10 mouse cellular contexts compared by ENCODE assay signal in genomic region chr10:83301687-83302086, GRCm38 (mm10). TPM values are rescaled to one million over a fixed set of nuclear protein-coding genes. Genes with fewer than 3 reads are reported as not detected.
DNase-seq lines count a peak whose midpoint lies in the region; TF ChIP-seq lines count a peak whose summit lies in the region.
"Had no signal": no experiment of that assay in that cellular context is flagged by ENCODE, and none has a peak within 500 bp of the region (broad histone marks: within the 10 kb centered on the region; RNA-seq: fewer than 3 reads in every experiment).

No protein-coding gene starts in this region.

- H3K27me3 ChIP-seq in spleen, adult 2 months (ENCODE audit: control insufficient read depth, insufficient read depth, low read length): no peaks in the 10 kb centered on the region
- H3K27me3 ChIP-seq: neural tube, embryonic 15.5 days had no signal

- peak; percentile 14 for DNase-seq in gastrocnemius, adult 18-20 months (ENCODE audit: low spot score)
- DNase-seq in gastrocnemius, postnatal 4 days (ENCODE audit: low spot score in 2 of 2): no peak
- DNase-seq in spleen, adult 2 months (ENCODE audit: low read depth in 1 of 2, low spot score in 2 of 2): peak; percentile 4 to 7
- DNase-seq in spleen, postnatal 14 days (ENCODE audit: low spot score in 2 of 2): no peak
- peak; percentile 93 for DNase-seq in kidney, adult 9 months
- peak; percentile 24 for DNase-seq in thymus, postnatal 14 days
- no peak for DNase-seq in cerebellum, adult 11 months
- DNase-seq in urinary bladder, postnatal 10 days (ENCODE audit: low spot score): no peak
- DNase-seq: forebrain, postnatal 0 days had no signal

- H3K4me1 ChIP-seq in spleen, adult 2 months (ENCODE audit: control insufficient read depth, insufficient read depth, insufficient read length): peaks cover 4% of the 10 kb centered on the region; the same call in 1 of the 2 replicates
- H3K4me1 ChIP-seq: neural tube, embryonic 15.5 days had no signal

- 28% methylated on average over 4 of the region's 4 CpGs for WGBS in spleen, adult 2 months

- TF ChIP-seq CTCF in spleen, adult 2 months (IDR thresholded peaks at IDR 0.05; ENCODE audit: extremely low read depth, insufficient read depth, insufficient read length, insufficient replicate concordance): no peak

- no peaks in the 10 kb centered on the region for H3K36me3 ChIP-seq in spleen, adult 2 months (ENCODE audit: control insufficient read depth, insufficient read depth, low read length)

- TF ChIP-seq POLR2A in spleen, adult 2 months (IDR thresholded peaks at IDR 0.05; ENCODE audit: low read depth, low read length): no peak

- H3K4me3 ChIP-seq in spleen, adult 2 months (ENCODE audit: extremely low read depth, insufficient read depth, insufficient read length): no peak overlapping the region
- H3K4me3 ChIP-seq: neural tube, embryonic 15.5 days had no signal

- H3K27ac ChIP-seq in spleen, adult 2 months (ENCODE audit: insufficient read depth, low read length): no peak overlapping the region
- H3K27ac ChIP-seq: neural tube, embryonic 15.5 days had no signal

RNA-seq across cellular contexts. Expression of gene Slc41a2, which starts 36.0 kb away (rescaled TPM):
- total RNA-seq in gastrocnemius, adult 18-20 months (2021): under 1 TPM; 0.50 to 0.53 TPM
- total RNA-seq in gastrocnemius, postnatal 4 days (2021): 1 to 10 TPM; 2.6 to 3.5 TPM
- 1.7 and 2.3 TPM in 2 replicates for polyA plus RNA-seq in spleen, adult 2 months (2012; rRNA removed)

RNA-seq across cellular contexts. Expression of gene D10Wsu102e, which starts 58.3 kb away (rescaled TPM):
- under 1 TPM; 0.45 to 0.53 TPM for total RNA-seq in gastrocnemius, adult 18-20 months (2021)
- total RNA-seq in gastrocnemius, postnatal 4 days (2021): under 1 TPM; 0.93 to 0.96 TPM
- 0.25 and 0.29 TPM in 2 replicates for polyA plus RNA-seq in spleen, adult 2 months (2012; rRNA removed)

Comparison
In these comparisons a context has a peak if more than half of its experiments do, and no peak if none do; other contexts are left out.
1. DNase-seq: peak in gastrocnemius, adult 18-20 months (single experiment), spleen, adult 2 months (2 of 2), kidney, adult 9 months (single experiment) and thymus, postnatal 14 days (single experiment); none in gastrocnemius, postnatal 4 days (0 of 2), spleen, postnatal 14 days (0 of 2), cerebellum, adult 11 months (single experiment) and urinary bladder, postnatal 10 days (single experiment).